Mouse (Mus musculus) limb, embryonic 10.5 days (tissue): ENCODE measurements around the gene Adam19. TPM values are rescaled to one million over a fixed set of nuclear protein-coding genes. Genes with fewer than 3 reads are reported as not detected.

Source experiments
- DNase-seq: peaks from one replicate; pipeline ENCODE4 v3.0.0-alpha.2; 2017; ENCODE audit warnings: low spot score
- H3K27ac ChIP-seq: fragments of 300-500 bp; sonication (generic); 2 replicates; pipeline ENCODE4 v1.5.1; 2016; ENCODE audit warnings: mild to moderate bottlenecking
- H3K27me3 ChIP-seq: fragments of 300-500 bp; sonication (generic); 2 replicates; pipeline ENCODE4 v1.6.1; 2016; ENCODE audit warnings: low read depth, mild to moderate bottlenecking; ENCODE audit not compliant: poor library complexity, severe bottlenecking
- H3K36me3 ChIP-seq: fragments of 300-500 bp; sonication (generic); 2 replicates; pipeline ENCODE4 v1.6.1; 2016; ENCODE audit warnings: mild to moderate bottlenecking, moderate library complexity
- H3K4me1 ChIP-seq: fragments of 300-500 bp; sonication (generic); 2 replicates; pipeline ENCODE4 v1.6.1; 2016
- H3K4me3 ChIP-seq: fragments of 300-500 bp; sonication (generic); 2 replicates; pipeline ENCODE4 v1.5.1; 2016; ENCODE audit warnings: mild to moderate bottlenecking, moderate library complexity
- H3K9me3 ChIP-seq: fragments of 300-500 bp; sonication (generic); replicated peaks from 2 replicates; pipeline ENCODE4 v1.6.1; 2016; ENCODE audit warnings: mild to moderate bottlenecking
- WGBS: fragments of 180-500 bp; shearing (Covaris S2); methylation state at CpG from one replicate; pipeline ENCODE4 v1.1.7; 2016; 5-methylcytosine and 5-hydroxymethylcytosine counted together
- polyA plus RNA-seq: library from polyadenylated mRNA; unstranded; fragments of >200 nt; fragmentation: Nextera tagmentation; extraction: Ambion mirVana; gene quantifications from 2 replicates; pipeline ENCODE4 v1.2.1, GENCODE M21; 2016

Adam19 gene
- polyA plus RNA-seq, 1 experiment from 2014 or later, result 14.4 TPM

DNA sequence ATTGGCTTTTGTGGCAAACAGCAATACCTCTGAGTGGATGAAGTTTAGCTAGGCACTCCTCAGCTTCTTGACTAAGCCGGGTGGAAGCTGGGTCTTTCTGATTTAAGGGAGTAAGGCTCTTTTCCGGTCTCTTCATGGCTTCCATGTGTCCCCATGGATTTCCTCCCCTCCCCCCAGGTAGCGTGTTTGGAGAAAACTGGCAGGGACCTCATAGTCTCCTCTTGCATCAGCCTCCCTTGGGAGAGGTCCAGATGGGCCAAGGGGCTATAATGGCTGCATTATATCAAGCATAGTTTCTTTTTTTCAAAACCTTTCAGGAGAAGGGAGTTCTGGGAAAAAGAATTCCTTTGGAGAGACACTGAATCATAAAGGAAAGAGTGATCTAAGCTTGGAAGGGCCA is 28.8 kb downstream of the Adam19 start:
- Histone ChIP-seq H3K27me3 (no peaks in the 10 kb centered on the region), H3K27ac (no peak overlapping the region), H3K4me3 (no peak overlapping the region), H3K9me3 (no peaks in the 10 kb centered on the region), H3K4me1 (peaks cover 21% of the 10 kb centered on the region), H3K36me3 (peaks cover 9% of the 10 kb centered on the region; the same call in 1 of the 2 replicates)
- no peak for DNase-seq
- WGBS, result 85% methylated on average over 3 of the region's 3 CpGs

DNA sequence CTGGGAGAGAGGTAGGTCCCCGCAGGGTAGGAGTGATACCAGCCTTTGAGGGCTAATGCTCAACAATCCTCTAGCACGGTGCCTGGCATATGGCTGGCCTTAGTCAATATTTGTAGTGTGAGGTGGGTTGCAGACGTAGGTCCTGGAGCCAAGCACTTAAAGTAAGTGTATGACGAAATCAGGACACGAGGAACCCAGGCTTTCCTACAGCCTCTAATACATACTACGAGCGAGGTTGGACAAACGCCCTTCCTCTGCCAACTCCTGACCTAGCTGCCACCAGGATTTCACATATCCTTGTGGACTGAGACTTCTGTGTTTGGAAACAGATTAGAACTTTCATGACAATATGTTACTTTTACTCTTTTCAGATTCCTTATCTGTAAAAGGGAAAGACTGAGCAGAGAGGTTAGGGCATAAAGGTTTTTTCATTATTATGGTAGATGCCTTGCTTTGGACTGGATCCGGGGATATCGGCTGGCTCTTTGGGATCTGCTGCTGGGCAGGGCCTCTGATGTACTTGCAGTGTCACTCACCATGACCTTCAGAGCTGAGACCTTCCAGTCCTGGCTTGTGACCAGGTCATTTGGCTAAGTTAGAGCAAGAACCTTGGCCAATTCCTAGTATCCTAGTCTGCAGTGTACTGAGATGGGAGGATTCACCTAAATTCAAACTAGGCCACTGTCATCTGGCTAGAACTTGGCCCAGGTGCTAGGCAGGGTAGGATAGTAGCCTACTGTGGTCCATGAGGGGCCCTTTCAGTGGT is 29.8 kb downstream of the Adam19 start:
- Histone ChIP-seq H3K36me3 (peaks cover 6% of the 10 kb centered on the region; the same call in 1 of the 2 replicates), H3K27ac (no peak overlapping the region), H3K4me1 (peaks cover 24% of the 10 kb centered on the region), H3K27me3 (no peaks in the 10 kb centered on the region), H3K4me3 (no peak overlapping the region), H3K9me3 (no peaks in the 10 kb centered on the region)
- no peak for DNase-seq
- 95% methylated on average over 10 of the region's 10 CpGs for WGBS

DNA sequence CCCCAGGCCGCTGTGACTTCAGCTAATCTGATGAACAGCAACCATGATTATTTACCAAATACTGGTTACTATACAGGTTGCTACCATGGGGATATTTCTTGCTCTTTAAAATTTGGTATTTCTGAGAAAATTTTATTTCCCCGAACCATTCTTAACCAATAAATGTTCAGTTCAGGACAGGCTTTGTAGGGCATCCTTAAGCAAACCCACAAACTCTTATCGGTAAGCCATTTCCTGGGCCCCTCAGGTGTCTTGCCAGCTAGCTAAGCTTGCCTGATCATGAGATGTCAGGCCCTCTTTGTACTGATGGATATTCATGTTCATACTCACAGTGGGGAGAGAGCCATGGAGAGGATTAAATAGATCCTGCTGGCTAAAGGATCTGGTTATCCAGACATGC is 30.7 kb downstream of the Adam19 start:
- 88% methylated on average over 3 of the region's 3 CpGs for WGBS
- H3K27ac ChIP-seq, result no peak overlapping the region
- DNase-seq, result no peak

DNA sequence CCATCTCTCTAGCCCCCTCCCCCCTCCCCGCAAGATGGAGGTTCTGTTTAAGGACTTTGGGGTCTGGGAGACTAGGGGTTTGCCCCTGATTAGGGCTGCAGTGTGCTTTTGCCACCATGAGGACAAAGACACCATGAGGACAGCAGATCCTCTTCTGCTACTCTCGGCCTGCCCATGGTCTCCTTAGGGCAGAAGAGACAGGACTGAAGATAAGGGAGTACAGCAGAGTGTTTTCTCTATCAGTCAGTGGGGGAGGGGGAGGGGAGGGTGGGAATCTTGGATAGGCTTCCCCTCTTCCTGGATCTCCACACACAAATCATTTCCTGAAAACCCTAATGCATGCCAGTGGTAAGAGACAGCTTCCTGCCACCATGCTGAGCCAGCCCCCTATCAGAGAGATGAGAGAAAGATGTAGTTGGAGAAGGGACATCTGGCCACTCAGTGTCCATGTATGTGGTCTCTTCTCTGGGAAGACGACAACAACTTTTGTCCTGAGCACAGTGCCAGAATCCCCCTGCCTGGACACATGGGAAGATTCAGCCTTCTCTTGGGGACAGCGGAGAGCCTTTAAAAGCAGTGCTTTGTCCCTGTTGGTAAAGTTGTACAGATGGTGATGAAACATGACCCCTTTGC is 33.4 kb downstream of the Adam19 start:
- H3K27me3 ChIP-seq, result no peaks in the 10 kb centered on the region
- peaks cover 37% of the 10 kb centered on the region for H3K4me1 ChIP-seq
- peaks cover 7% of the 10 kb centered on the region; the same call in 1 of the 2 replicates for H3K36me3 ChIP-seq
- peak overlapping the region; percentile 53 for H3K27ac ChIP-seq
- 77% methylated on average over 4 of the region's 4 CpGs for WGBS
- no peak for DNase-seq
- no peak overlapping the region for H3K4me3 ChIP-seq
- H3K9me3 ChIP-seq, result no peaks in the 10 kb centered on the region

More for the DNA sequence above, 30.7 kb downstream of the Adam19 start:
- H3K36me3 ChIP-seq, result peaks cover 6% of the 10 kb centered on the region; the same call in 1 of the 2 replicates
- no peaks in the 10 kb centered on the region for H3K27me3 ChIP-seq
- no peaks in the 10 kb centered on the region for H3K9me3 ChIP-seq
- peaks cover 33% of the 10 kb centered on the region for H3K4me1 ChIP-seq
- no peak overlapping the region for H3K4me3 ChIP-seq

DNA sequence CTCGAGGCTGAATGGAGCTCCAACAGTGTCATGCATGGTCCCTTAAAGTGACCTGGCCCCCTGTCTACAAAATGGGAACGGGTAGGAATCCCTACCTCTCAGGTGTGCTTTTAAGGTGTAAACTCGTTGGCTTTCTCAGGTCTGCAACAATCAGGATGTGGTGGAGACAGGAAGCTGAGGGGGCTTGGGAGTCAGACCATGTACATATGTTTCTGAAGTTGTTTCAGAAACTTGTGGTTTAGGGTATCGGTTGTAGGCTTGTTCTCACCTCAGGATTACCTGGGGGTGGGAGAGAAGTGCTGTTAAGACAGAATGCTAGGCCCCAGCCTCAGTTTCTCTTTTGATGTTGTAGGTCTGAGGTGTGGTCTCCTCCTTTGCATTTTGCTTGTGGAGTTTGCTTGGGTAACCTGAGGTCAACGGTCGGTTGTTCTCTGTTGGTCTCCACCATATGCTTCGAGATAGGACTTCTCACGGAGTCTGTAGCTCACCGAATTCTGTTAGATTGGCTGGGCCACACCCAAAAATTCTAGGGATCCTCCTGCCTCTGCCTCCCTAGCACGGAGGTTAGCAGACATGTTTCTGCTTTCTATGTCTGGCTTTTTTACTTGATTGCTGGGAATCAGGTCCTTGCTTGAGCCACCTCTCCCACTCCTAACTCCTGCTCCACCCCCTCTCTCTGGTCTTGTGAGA is 34.4 kb downstream of the Adam19 start:
- no peak overlapping the region for H3K4me3 ChIP-seq
- 93% methylated on average over 10 of the region's 10 CpGs for WGBS
- H3K9me3 ChIP-seq, result no peaks in the 10 kb centered on the region
- no peak overlapping the region for H3K27ac ChIP-seq
- H3K27me3 ChIP-seq, result no peaks in the 10 kb centered on the region
- peaks cover 14% of the 10 kb centered on the region for H3K36me3 ChIP-seq
- H3K4me1 ChIP-seq, result peaks cover 33% of the 10 kb centered on the region
- DNase-seq, result no peak

DNA sequence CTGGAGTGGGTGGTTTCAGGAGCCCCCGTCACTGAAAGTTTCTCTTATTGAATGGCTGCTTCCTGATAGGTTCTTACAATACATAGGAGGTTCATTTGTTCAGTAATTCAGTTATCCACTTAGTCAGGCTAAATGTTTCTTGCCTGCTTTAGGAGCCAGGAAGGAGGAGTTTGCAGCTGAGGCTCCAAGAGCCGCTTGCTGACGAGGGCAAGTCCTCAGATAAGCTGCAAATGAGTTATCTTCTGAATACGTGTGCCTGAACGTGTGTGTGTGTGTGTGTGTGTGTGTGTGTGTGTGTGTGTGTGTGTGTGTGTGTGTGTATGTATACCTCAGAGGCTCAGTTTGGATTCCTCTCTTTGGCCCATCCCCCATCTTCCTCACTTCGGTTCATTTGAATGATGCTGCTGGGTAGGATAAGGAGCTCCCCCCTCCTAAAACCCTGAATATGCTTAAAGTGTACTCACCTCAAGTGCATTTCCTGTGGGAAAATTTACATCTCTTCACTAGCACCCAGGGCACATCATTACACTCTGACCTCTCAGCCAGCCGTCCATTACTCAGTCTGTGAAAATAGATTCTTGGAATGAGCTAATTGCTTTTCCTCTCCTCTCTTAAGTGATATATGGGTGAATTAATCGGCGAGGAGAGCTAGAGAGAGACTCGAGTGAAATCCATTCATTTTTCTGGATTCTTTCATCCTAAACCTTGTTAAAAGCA is 35.3 kb downstream of the Adam19 start:
- H3K4me1 ChIP-seq, result peaks cover 40% of the 10 kb centered on the region
- WGBS, result 45% methylated on average over 10 of the region's 10 CpGs
- no peaks in the 10 kb centered on the region for H3K9me3 ChIP-seq

DNA sequence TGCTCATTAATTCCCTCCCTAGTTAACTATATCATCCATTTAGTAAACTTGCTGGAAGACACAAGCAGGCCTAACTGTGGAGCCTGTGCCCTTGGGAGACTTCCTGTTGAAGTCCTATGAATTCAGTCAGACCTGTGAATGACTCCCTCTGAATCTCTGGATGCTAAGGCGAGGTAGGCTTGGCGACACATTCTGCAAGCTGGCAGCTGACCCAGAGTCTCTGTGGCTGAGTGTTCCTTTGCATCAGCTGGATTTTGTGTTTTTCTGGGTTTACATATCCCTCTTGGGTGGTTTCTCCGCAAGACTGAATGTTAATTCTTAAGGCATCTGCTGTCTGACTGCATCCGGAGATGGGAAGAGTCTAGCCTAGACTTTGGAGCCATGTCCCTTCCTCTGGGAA is 36.3 kb downstream of the Adam19 start:
- Histone ChIP-seq H3K27me3 (no peaks in the 10 kb centered on the region), H3K4me1 (peaks cover 40% of the 10 kb centered on the region), H3K4me3 (no peak overlapping the region), H3K27ac (no peak overlapping the region), H3K9me3 (no peaks in the 10 kb centered on the region), H3K36me3 (peaks cover 21% of the 10 kb centered on the region)
- WGBS, result 89% methylated on average over 4 of the region's 4 CpGs
- DNase-seq, result no peak

More for the DNA sequence above, 35.3 kb downstream of the Adam19 start:
- Histone ChIP-seq H3K4me3 (no peak overlapping the region), H3K27me3 (no peaks in the 10 kb centered on the region), H3K36me3 (peaks cover 21% of the 10 kb centered on the region), H3K27ac (no peak overlapping the region)
- DNase-seq, result no peak

DNA sequence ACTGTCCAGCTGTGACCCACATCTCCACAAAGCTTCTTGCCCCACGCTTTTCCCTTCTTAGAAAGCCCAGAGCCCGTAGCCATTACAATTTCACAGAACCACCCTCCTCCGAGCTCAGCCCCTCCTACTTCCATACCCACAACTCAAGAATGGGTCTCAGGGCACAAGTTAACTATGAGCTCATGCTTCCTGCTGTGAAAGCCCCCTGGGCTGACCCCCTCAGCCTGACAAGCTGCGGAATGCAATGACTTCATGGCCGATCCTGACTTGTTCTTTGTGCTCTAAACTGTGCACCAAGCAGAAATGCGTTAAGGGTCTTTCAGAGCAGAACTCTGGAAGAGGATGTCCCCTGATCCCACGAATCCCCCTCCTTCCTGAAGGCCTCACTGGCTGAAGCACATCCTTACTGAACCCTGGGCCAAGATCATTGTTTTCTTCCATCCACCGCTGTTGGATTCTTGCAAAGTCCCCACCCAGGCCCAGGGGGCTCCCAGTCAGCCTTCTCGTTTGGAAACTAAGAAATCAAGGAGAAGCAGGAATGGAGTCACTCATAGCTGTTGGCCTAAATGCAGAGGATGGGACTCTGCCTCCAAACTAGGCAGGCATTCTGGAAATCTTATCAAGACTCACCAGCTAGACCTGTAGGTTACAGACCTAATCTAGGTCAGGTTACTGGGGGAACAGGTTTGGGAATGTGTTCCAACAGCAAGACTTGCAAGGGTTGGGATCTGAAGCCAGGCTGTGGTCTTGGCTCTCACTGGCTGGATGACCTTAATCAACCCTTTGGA is 39.9 kb downstream of the Adam19 start:
- H3K27ac ChIP-seq, result peak overlapping the region; percentile 61; the same call in 1 of the 2 replicates
- peaks cover 42% of the 10 kb centered on the region for H3K36me3 ChIP-seq

DNA sequence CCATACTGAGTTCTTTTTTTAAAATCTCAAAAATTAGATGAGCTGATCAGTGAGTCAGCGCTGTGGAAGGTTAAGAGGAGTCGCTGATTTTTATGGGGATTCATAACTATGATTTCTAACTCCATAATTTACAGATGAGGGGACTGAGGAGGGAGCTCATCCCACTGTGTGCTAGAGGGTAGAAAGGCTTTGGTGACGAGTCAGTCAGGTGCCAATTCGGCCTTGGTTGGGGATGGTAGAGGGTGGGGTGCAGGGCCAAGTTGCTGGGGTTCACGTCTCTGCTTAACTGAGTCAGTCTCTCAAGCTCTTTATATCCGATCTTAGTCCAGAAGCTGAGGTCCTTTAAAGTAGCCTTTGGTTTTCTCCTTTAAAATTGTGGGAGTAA is 40.5 kb downstream of the Adam19 start:
- Histone ChIP-seq H3K9me3 (no peaks in the 10 kb centered on the region), H3K36me3 (peaks cover 48% of the 10 kb centered on the region), H3K27ac (no peak overlapping the region), H3K4me3 (no peak overlapping the region), H3K4me1 (peaks cover 16% of the 10 kb centered on the region), H3K27me3 (no peaks in the 10 kb centered on the region)
- DNase-seq, result no peak
- WGBS, result 95% methylated on average over 6 of the region's 6 CpGs

More for the DNA sequence above, 39.9 kb downstream of the Adam19 start:
- H3K9me3 ChIP-seq, result no peaks in the 10 kb centered on the region
- H3K4me3 ChIP-seq, result no peak overlapping the region
- 83% methylated on average over 9 of the region's 9 CpGs for WGBS
- no peaks in the 10 kb centered on the region for H3K27me3 ChIP-seq
- peaks cover 20% of the 10 kb centered on the region for H3K4me1 ChIP-seq
- no peak for DNase-seq

DNA sequence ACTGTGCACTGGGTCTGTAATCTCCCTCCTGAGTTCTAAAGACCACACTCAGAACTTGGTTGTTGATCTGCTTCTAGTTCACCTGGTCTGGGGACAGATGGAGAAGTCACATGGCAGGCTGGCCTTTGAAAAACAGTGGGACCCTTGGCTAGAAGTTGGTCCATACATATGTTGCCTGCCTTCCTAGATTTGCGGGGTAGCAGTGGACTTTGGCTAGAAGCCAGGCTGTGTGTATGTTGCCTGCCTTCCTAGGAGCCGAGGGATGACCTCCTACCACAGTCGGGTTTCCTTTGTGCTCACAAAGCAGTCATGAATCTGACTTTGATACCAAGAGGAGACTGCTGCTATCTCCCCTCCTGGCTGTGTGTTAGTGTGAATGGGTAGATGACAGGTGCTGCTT is 41.3 kb downstream of the Adam19 start:
- no peaks in the 10 kb centered on the region for H3K9me3 ChIP-seq
- peaks cover 49% of the 10 kb centered on the region for H3K36me3 ChIP-seq
- peaks cover 17% of the 10 kb centered on the region for H3K4me1 ChIP-seq

DNA sequence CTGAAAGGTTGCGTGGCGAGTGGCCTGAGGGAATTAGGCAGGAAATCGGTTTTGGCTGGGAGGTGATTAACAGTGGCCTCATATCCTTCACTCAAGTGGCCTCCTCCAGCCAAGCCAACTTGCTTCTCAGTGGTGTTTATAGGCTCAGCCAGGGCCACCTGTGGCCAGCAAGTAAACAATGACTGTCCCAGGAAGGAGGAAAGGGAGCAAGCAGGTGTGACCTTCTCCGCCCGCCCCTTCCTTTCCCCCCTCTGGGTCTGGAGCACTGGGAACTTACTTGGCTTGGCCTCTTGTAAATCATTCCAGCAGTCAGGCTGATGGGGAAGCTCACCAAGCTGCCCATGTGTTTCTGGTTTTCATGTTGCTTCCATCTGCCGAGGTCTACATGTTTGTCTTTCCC is 46.3 kb downstream of the Adam19 start:
- peak; percentile 44 for DNase-seq
- H3K4me1 ChIP-seq, result peaks cover 17% of the 10 kb centered on the region
- peaks cover 39% of the 10 kb centered on the region for H3K36me3 ChIP-seq
- H3K9me3 ChIP-seq, result no peaks in the 10 kb centered on the region
- H3K27me3 ChIP-seq, result no peaks in the 10 kb centered on the region
- H3K4me3 ChIP-seq, result no peak overlapping the region
- peak overlapping the region; percentile 15; the same call in 1 of the 2 replicates for H3K27ac ChIP-seq
- 49% methylated on average over 6 of the region's 6 CpGs for WGBS

More for the DNA sequence above, 41.3 kb downstream of the Adam19 start:
- 96% methylated on average over 3 of the region's 3 CpGs for WGBS
- no peak overlapping the region for H3K27ac ChIP-seq
- no peak overlapping the region for H3K4me3 ChIP-seq
- H3K27me3 ChIP-seq, result no peaks in the 10 kb centered on the region
- DNase-seq, result no peak

DNA sequence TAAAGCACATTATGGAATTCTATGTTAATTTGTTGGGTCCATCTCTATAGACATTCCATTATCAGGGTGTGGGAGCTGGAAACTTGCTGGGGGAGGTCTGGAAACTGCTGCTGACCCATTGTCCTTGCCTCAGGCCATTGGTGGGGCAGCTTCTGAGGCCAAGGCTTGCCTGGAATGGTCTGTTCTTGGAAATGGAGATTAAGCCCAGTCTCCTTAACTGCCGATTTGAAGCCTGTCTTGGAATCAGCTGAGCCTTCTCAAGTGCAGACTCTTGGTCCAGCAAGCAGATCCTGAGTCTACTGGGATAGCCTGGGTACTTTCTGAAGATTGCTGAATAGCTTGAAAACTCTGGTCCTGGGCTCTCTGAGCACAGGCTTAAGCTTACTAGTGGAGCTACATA is 51.3 kb downstream of the Adam19 start:
- peaks cover 8% of the 10 kb centered on the region for H3K4me1 ChIP-seq
- DNase-seq, result no peak
- no peaks in the 10 kb centered on the region for H3K9me3 ChIP-seq
- peaks cover 16% of the 10 kb centered on the region; the same call in 1 of the 2 replicates for H3K36me3 ChIP-seq
- WGBS, result 93% methylated on average over 1 of the region's 1 CpGs
- no peak overlapping the region for H3K27ac ChIP-seq
- H3K4me3 ChIP-seq, result no peak overlapping the region
- no peaks in the 10 kb centered on the region for H3K27me3 ChIP-seq
